Mouse (Mus musculus): ENCODE results near the gene Nln.

DNA sequence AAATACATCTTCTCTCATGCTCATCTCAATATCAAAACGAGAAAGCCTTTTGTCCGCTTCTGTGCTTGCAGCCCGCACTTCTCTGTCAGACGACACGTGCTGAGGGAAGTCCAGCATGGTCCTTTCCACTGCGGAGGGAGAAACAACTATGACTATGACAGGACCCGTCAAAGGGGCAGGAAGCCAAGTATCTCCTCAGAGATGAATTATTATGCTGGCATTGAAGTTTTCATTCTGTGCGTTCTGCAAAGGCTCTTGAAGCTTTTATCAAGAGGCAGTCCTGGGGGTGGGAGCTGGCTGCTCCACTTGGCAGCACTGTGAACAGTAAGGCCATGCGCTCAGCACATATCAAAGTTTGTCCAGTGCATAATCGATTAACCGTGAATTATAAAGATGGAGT is 40.2 kb downstream of the Nln start:
- no peak for TF ChIP-seq POLR2A (IDR thresholded peaks at IDR 0.05; ENCODE audit: low read depth, low read length)
- no peak for TF ChIP-seq CTCF (IDR thresholded peaks at IDR 0.05; ENCODE audit: extremely low read depth, insufficient read length, insufficient replicate concordance, low read depth, low read length)
